Mouse (Mus musculus): Measurements from ENCODE around the gene Fbxl15. TPM values are rescaled to one million over a fixed set of nuclear protein-coding genes. Genes with fewer than 3 reads are reported as not detected.

Gene Fbxl15
- total and polyA plus RNA-seq, 2 experiments from 2014 or later: 54.2 to 71.4 TPM

GRCm38 (mm10) chr19:46313116-46313515 lies 14.9 kb upstream of the Fbxl15 start:
- H3K36me3 ChIP-seq (ENCODE audit: insufficient read depth, low read length): peaks cover 23% of the 10 kb centered on the region; the same call in 1 of the 2 replicates
- H3K4me3 ChIP-seq (ENCODE audit: low read length): no peak overlapping the region
- WGBS: 88% methylated on average over 9 of the region's 9 CpGs
- no peaks in the 10 kb centered on the region for H3K9me3 ChIP-seq (ENCODE audit: low read length)
- H3K27ac ChIP-seq: no peak overlapping the region
- no peak for TF ChIP-seq CTCF (IDR thresholded peaks at IDR 0.05; ENCODE audit: low read depth)
- H3K9ac ChIP-seq (replicated peaks; ENCODE audit: low read length): no peak overlapping the region
- H3K27me3 ChIP-seq (ENCODE audit: insufficient read depth, low read length): 0 out of 2 replicates have a peak, but pooled peaks cover 6% of the 10 kb centered on the region
- no peak for DNase-seq (ENCODE audit: low spot score)
- no peak for ATAC-seq
- H3K4me2 ChIP-seq (ENCODE audit: low read depth, low read length): no peak overlapping the region
- H3K4me1 ChIP-seq (ENCODE audit: insufficient read depth, low read length): no peaks in the 10 kb centered on the region

- no peak for DNase-seq (ENCODE audit: low spot score)
- ATAC-seq: no peak
- 0 out of 2 replicates have a peak, but pooled peaks cover 6% of the 10 kb centered on the region for H3K27me3 ChIP-seq (ENCODE audit: insufficient read depth, low read length)
- no peaks in the 10 kb centered on the region for H3K9me3 ChIP-seq (ENCODE audit: low read length)
- H3K4me2 ChIP-seq (ENCODE audit: low read depth, low read length): no peak overlapping the region
- peaks cover 3% of the 10 kb centered on the region for H3K4me1 ChIP-seq (ENCODE audit: insufficient read depth, low read length)
- H3K9ac ChIP-seq (replicated peaks; ENCODE audit: low read length): no peak overlapping the region
- peaks cover 23% of the 10 kb centered on the region; the same call in 1 of the 2 replicates for H3K36me3 ChIP-seq (ENCODE audit: insufficient read depth, low read length)
- 80% methylated on average over 6 of the region's 6 CpGs for WGBS
- no peak overlapping the region for H3K27ac ChIP-seq
- no peak overlapping the region for H3K4me3 ChIP-seq (ENCODE audit: low read length)
- no peak for TF ChIP-seq CTCF (IDR thresholded peaks at IDR 0.05; ENCODE audit: low read depth)
Observed at GRCm38 (mm10) chr19:46313591-46313990, 14.4 kb upstream of the Fbxl15 start.

GRCm38 (mm10) chr19:46314151-46314601 lies 13.8 kb upstream of the Fbxl15 start:
- no peak overlapping the region for H3K4me2 ChIP-seq (ENCODE audit: low read depth, low read length)
- no peak overlapping the region for H3K4me3 ChIP-seq (ENCODE audit: low read length)
- no peaks in the 10 kb centered on the region for H3K9me3 ChIP-seq (ENCODE audit: low read length)
- no peak overlapping the region for H3K9ac ChIP-seq (replicated peaks; ENCODE audit: low read length)
- DNase-seq (ENCODE audit: low spot score) (no peak), ATAC-seq (no peak)
- H3K27me3 ChIP-seq (ENCODE audit: insufficient read depth, low read length): 0 out of 2 replicates have a peak, but pooled peaks cover 6% of the 10 kb centered on the region
- WGBS: 23% methylated on average over 18 of the region's 18 CpGs
- H3K36me3 ChIP-seq (ENCODE audit: insufficient read depth, low read length): peaks cover 23% of the 10 kb centered on the region; the same call in 1 of the 2 replicates
- no peak overlapping the region for H3K27ac ChIP-seq
- no peak for TF ChIP-seq CTCF (IDR thresholded peaks at IDR 0.05; ENCODE audit: low read depth)
- H3K4me1 ChIP-seq (ENCODE audit: insufficient read depth, low read length): peaks cover 8% of the 10 kb centered on the region

- peaks cover 12% of the 10 kb centered on the region for H3K4me1 ChIP-seq (ENCODE audit: insufficient read depth, low read length)
- H3K36me3 ChIP-seq (ENCODE audit: insufficient read depth, low read length): peaks cover 23% of the 10 kb centered on the region; the same call in 1 of the 2 replicates
- H3K9ac ChIP-seq (replicated peaks; ENCODE audit: low read length): no peak overlapping the region
- no peak for DNase-seq (ENCODE audit: low spot score)
- 0 out of 2 replicates have a peak, but pooled peaks cover 6% of the 10 kb centered on the region for H3K27me3 ChIP-seq (ENCODE audit: insufficient read depth, low read length)
- H3K9me3 ChIP-seq (ENCODE audit: low read length): no peaks in the 10 kb centered on the region
- H3K4me2 ChIP-seq (ENCODE audit: low read depth, low read length): no peak overlapping the region; the same call in 1 of the 2 replicates
- WGBS: 51% methylated on average over 14 of the region's 14 CpGs
- TF ChIP-seq CTCF (IDR thresholded peaks at IDR 0.05; ENCODE audit: low read depth): no peak
- H3K27ac ChIP-seq: no peak overlapping the region
- no peak overlapping the region for H3K4me3 ChIP-seq (ENCODE audit: low read length)
- no peak for ATAC-seq
Observed at GRCm38 (mm10) chr19:46314872-46315742, 12.9 kb upstream of the Fbxl15 start.

GRCm38 (mm10) chr19:46315752-46316610 lies 12.0 kb upstream of the Fbxl15 start:
- Histone ChIP-seq H3K27me3 (ENCODE audit: insufficient read depth, low read length) (0 out of 2 replicates have a peak, but pooled peaks cover 6% of the 10 kb centered on the region), H3K27ac (no peak overlapping the region), H3K4me1 (ENCODE audit: insufficient read depth, low read length) (peaks cover 14% of the 10 kb centered on the region), H3K4me2 (ENCODE audit: low read depth, low read length) (peak overlapping the region; percentile 55), H3K9me3 (ENCODE audit: low read length) (no peaks in the 10 kb centered on the region), H3K9ac (replicated peaks; ENCODE audit: low read length) (no peak overlapping the region), H3K4me3 (ENCODE audit: low read length) (peak overlapping the region; percentile 57), H3K36me3 (ENCODE audit: insufficient read depth, low read length) (peaks cover 22% of the 10 kb centered on the region; the same call in 1 of the 2 replicates)
- WGBS: 43% methylated on average over 12 of the region's 12 CpGs
- no peak for ATAC-seq
- DNase-seq (ENCODE audit: low spot score): no peak
- TF ChIP-seq CTCF (IDR thresholded peaks at IDR 0.05; ENCODE audit: low read depth): no peak

GRCm38 (mm10) chr19:46316846-46317545 lies 11.0 kb upstream of the Fbxl15 start:
- peak; percentile 41 for DNase-seq (ENCODE audit: low spot score)
- Histone ChIP-seq H3K4me3 (ENCODE audit: low read length) (peak overlapping the region; percentile 57), H3K9me3 (ENCODE audit: low read length) (no peaks in the 10 kb centered on the region), H3K9ac (replicated peaks; ENCODE audit: low read length) (peak overlapping the region; percentile 64), H3K27ac (peak overlapping the region; percentile 67), H3K36me3 (ENCODE audit: insufficient read depth, low read length) (peaks cover 14% of the 10 kb centered on the region; the same call in 1 of the 2 replicates), H3K4me1 (ENCODE audit: insufficient read depth, low read length) (peaks cover 23% of the 10 kb centered on the region), H3K27me3 (ENCODE audit: insufficient read depth, low read length) (0 out of 2 replicates have a peak, but pooled peaks cover 6% of the 10 kb centered on the region), H3K4me2 (ENCODE audit: low read depth, low read length) (peak overlapping the region; percentile 55)
- no peak for TF ChIP-seq CTCF (IDR thresholded peaks at IDR 0.05; ENCODE audit: low read depth)
- no peak for ATAC-seq
- WGBS: 27% methylated on average over 15 of the region's 15 CpGs

All from hindbrain, postnatal 0 days (tissue).